ENCODE assay signal across 21 mouse cellular contexts in genomic region chr11:72406079-72406675, GRCm38 (mm10). TPM values are rescaled to one million over a fixed set of nuclear protein-coding genes. Genes with fewer than 3 reads are reported as not detected.
DNase-seq lines count a peak whose midpoint lies in the region; ATAC-seq and TF ChIP-seq lines count a peak whose summit lies in the region.
"Had no signal": no experiment of that assay in that cellular context is flagged by ENCODE, and none has a peak within 500 bp of the region (broad histone marks: within the 10 kb centered on the region; RNA-seq: fewer than 3 reads in every experiment).

No protein-coding gene starts in this region.

- H3K9me3 ChIP-seq in heart, embryonic 13.5 days, result no peaks in the 10 kb centered on the region
- no peaks in the 10 kb centered on the region for H3K9me3 ChIP-seq in kidney, postnatal 0 days (replicated peaks; ENCODE audit: low read length)
- H3K9me3 ChIP-seq in embryonic facial prominence, embryonic 14.5 days (ENCODE audit: control insufficient read depth, low read length), result no peaks in the 10 kb centered on the region
- no peaks in the 10 kb centered on the region for H3K9me3 ChIP-seq in stomach, embryonic 14.5 days (ENCODE audit: control insufficient read depth, low read depth, low read length)
- H3K9me3 ChIP-seq: embryonic facial prominence, embryonic 12.5 days; forebrain, embryonic 13.5 days; hindbrain, embryonic 13.5 days; neural tube, embryonic 15.5 days had no signal

- H3K27me3 ChIP-seq in heart, embryonic 13.5 days (replicated peaks), result no peaks in the 10 kb centered on the region
- no peaks in the 10 kb centered on the region for H3K27me3 ChIP-seq in kidney, postnatal 0 days (ENCODE audit: insufficient read depth, low read length)
- H3K27me3 ChIP-seq in embryonic facial prominence, embryonic 14.5 days (replicated peaks; ENCODE audit: control insufficient read depth, insufficient read depth, low read length), result 0 out of 2 replicates have a peak, but pooled peaks cover 8% of the 10 kb centered on the region
- H3K27me3 ChIP-seq in stomach, embryonic 14.5 days (ENCODE audit: control insufficient read depth, insufficient read depth, low read length), result no peaks in the 10 kb centered on the region

- DNase-seq in heart, postnatal 14 days, result no peak
- no peak for DNase-seq in kidney, postnatal 0 days (ENCODE audit: low spot score)
- DNase-seq in kidney, adult 9 months, result no peak
- DNase-seq in embryonic facial prominence, embryonic 14.5 days (ENCODE audit: low spot score), result peak; percentile 68
- DNase-seq in retina, embryonic 14.5 days (ENCODE audit: low spot score), result no peak
- no peak for DNase-seq in layer of hippocampus, adult 18-20 months (ENCODE audit: low spot score in 2 of 2)
- DNase-seq: adrenal gland, postnatal 14 days; cerebellum, postnatal 25 days; gastrocnemius, postnatal 10 days; kidney, postnatal 25 days; left cerebral cortex, postnatal 4 days; right cerebral cortex, adult 18-20 months had no signal

- intact Hi-C loops in heart, postnatal 14 days (cut with DNase I), result no loop called here

- WGBS in heart, embryonic 13.5 days, result 29% methylated on average over 8 of the region's 8 CpGs
- 50% methylated on average over 8 of the region's 8 CpGs for WGBS in kidney, postnatal 0 days
- 50% methylated on average over 8 of the region's 8 CpGs for WGBS in embryonic facial prominence, embryonic 14.5 days
- WGBS in stomach, embryonic 14.5 days, result 44% methylated on average over 8 of the region's 8 CpGs

- H3K4me2 ChIP-seq in heart, embryonic 13.5 days, result peak overlapping the region; percentile 97
- H3K4me2 ChIP-seq in kidney, postnatal 0 days (ENCODE audit: low read length), result peak overlapping the region; percentile 97
- H3K4me2 ChIP-seq in embryonic facial prominence, embryonic 14.5 days (ENCODE audit: low read depth, low read length), result peak overlapping the region; percentile 19; the same call in 1 of the 2 replicates
- peak overlapping the region; percentile 89; the same call in 1 of the 2 replicates for H3K4me2 ChIP-seq in stomach, embryonic 14.5 days (replicated peaks; ENCODE audit: low read depth, low read length)
- H3K4me2 ChIP-seq: embryonic facial prominence, embryonic 12.5 days; forebrain, embryonic 13.5 days; hindbrain, embryonic 13.5 days; neural tube, embryonic 15.5 days had no signal

- peak overlapping the region; percentile 92 for H3K4me3 ChIP-seq in heart, embryonic 13.5 days
- no peak overlapping the region for H3K4me3 ChIP-seq in kidney, postnatal 0 days (replicated peaks; ENCODE audit: low read depth, low read length)
- H3K4me3 ChIP-seq in embryonic facial prominence, embryonic 14.5 days (ENCODE audit: low read depth, low read length), result no peak overlapping the region
- H3K4me3 ChIP-seq in stomach, embryonic 14.5 days (ENCODE audit: low read depth, low read length), result no peak overlapping the region
- H3K4me3 ChIP-seq: embryonic facial prominence, embryonic 12.5 days; forebrain, embryonic 13.5 days; hindbrain, embryonic 13.5 days; neural tube, embryonic 15.5 days had no signal

- H3K4me1 ChIP-seq in heart, embryonic 13.5 days, result peaks cover 87% of the 10 kb centered on the region
- peaks cover 48% of the 10 kb centered on the region for H3K4me1 ChIP-seq in kidney, postnatal 0 days (replicated peaks; ENCODE audit: insufficient read depth, low read length)
- peaks cover 7% of the 10 kb centered on the region; the same call in 1 of the 2 replicates for H3K4me1 ChIP-seq in embryonic facial prominence, embryonic 14.5 days (ENCODE audit: control insufficient read depth, insufficient read depth, low read length)
- H3K4me1 ChIP-seq in stomach, embryonic 14.5 days (ENCODE audit: control insufficient read depth, insufficient read depth, low read length), result peaks cover 36% of the 10 kb centered on the region

- ATAC-seq in heart, embryonic 13.5 days (ENCODE audit: extremely low read depth, insufficient number of reproducible peaks, low FRiP score, low TSS enrichment), result no peak
- no peak for ATAC-seq in kidney, postnatal 0 days (replicated peaks; ENCODE audit: low FRiP score, low read depth)
- no peak for ATAC-seq in embryonic facial prominence, embryonic 14.5 days (ENCODE audit: low read depth)
- peak; percentile 68 for ATAC-seq in stomach, embryonic 14.5 days (ENCODE audit: insufficient number of reproducible peaks, insufficient read depth, low FRiP score, low read depth)
- ATAC-seq: forebrain, embryonic 13.5 days had no signal

- H3K27ac ChIP-seq in heart, embryonic 13.5 days (replicated peaks), result peak overlapping the region; percentile 98
- H3K27ac ChIP-seq in kidney, postnatal 0 days, result peak overlapping the region; percentile 65
- 0 out of 2 replicates have a peak overlapping the region, but pooled peaks have one; percentile 3 for H3K27ac ChIP-seq in embryonic facial prominence, embryonic 14.5 days (replicated peaks; ENCODE audit: low read depth, low read length)
- peak overlapping the region; percentile 71 for H3K27ac ChIP-seq in stomach, embryonic 14.5 days (ENCODE audit: low read length)
- H3K27ac ChIP-seq: embryonic facial prominence, embryonic 12.5 days; forebrain, embryonic 13.5 days; hindbrain, embryonic 13.5 days; liver, embryonic 14.5 days; neural tube, embryonic 15.5 days had no signal

- peak overlapping the region; percentile 77 for H3K9ac ChIP-seq in heart, embryonic 13.5 days
- 0 out of 2 replicates have a peak overlapping the region, but pooled peaks have one; percentile 8 for H3K9ac ChIP-seq in kidney, postnatal 0 days (ENCODE audit: low read depth, low read length)
- H3K9ac ChIP-seq in embryonic facial prominence, embryonic 14.5 days (ENCODE audit: low read depth, low read length), result no peak overlapping the region
- H3K9ac ChIP-seq in stomach, embryonic 14.5 days (replicated peaks; ENCODE audit: low read depth, low read length), result no peak overlapping the region
- H3K9ac ChIP-seq: embryonic facial prominence, embryonic 12.5 days; forebrain, embryonic 13.5 days; hindbrain, embryonic 13.5 days; liver, embryonic 14.5 days; neural tube, embryonic 15.5 days had no signal

- H3K36me3 ChIP-seq in heart, embryonic 13.5 days, result peaks cover 35% of the 10 kb centered on the region
- no peaks in the 10 kb centered on the region for H3K36me3 ChIP-seq in kidney, postnatal 0 days (ENCODE audit: insufficient read depth, low read length)
- H3K36me3 ChIP-seq in embryonic facial prominence, embryonic 14.5 days (ENCODE audit: control insufficient read depth, insufficient read depth, low read length), result no peaks in the 10 kb centered on the region
- H3K36me3 ChIP-seq in stomach, embryonic 14.5 days (ENCODE audit: control insufficient read depth, insufficient read depth, low read length), result no peaks in the 10 kb centered on the region; the same call in 1 of the 2 replicates
- H3K36me3 ChIP-seq: embryonic facial prominence, embryonic 12.5 days; hindbrain, embryonic 13.5 days; neural tube, embryonic 15.5 days had no signal

- TF ChIP-seq CTCF in kidney, postnatal 0 days (IDR thresholded peaks at IDR 0.05; ENCODE audit: low read depth), result no peak

RNA-seq across cellular contexts. Expression of gene Smtnl2, which starts 5.3 kb away (rescaled TPM):
- 145 and 160 TPM in 2 replicates for polyA plus RNA-seq in heart, embryonic 13.5 days (2015; fragmentation: Nextera tagmentation; extraction: Ambion mirVana)
- total RNA-seq in heart, postnatal 14 days (2021), result 10 to 100 TPM; 27.1 to 30.5 TPM
- 112 and 129 TPM in 2 replicates for polyA plus RNA-seq in kidney, postnatal 0 days (2015; fragmentation: Nextera tagmentation; extraction: Ambion mirVana)
- polyA plus RNA-seq in embryonic facial prominence, embryonic 14.5 days (2014; fragmentation: Nextera tagmentation; extraction: Ambion mirVana), result 24.8 and 26.7 TPM in 2 replicates
- 28.8 and 31.6 TPM in 2 replicates for polyA plus RNA-seq in stomach, embryonic 14.5 days (2014; fragmentation: Nextera tagmentation; extraction: Ambion mirVana)
- 1 to 10 TPM; 1.3 to 2.9 TPM for total RNA-seq in layer of hippocampus, adult 18-20 months (2021)

RNA-seq across cellular contexts. Expression of gene Ggt6, which starts 29.1 kb away (rescaled TPM):
- polyA plus RNA-seq in heart, embryonic 13.5 days (2015; fragmentation: Nextera tagmentation; extraction: Ambion mirVana), result not detected in 2 replicates
- under 1 TPM in 1 of 2 experiments, not detected in 1; 0.39 TPM for total RNA-seq in heart, postnatal 14 days (2021)
- 3.3 and 3.8 TPM in 2 replicates for polyA plus RNA-seq in kidney, postnatal 0 days (2015; fragmentation: Nextera tagmentation; extraction: Ambion mirVana)
- polyA plus RNA-seq in embryonic facial prominence, embryonic 14.5 days (2014; fragmentation: Nextera tagmentation; extraction: Ambion mirVana), result 1.8 and 2.5 TPM in 2 replicates
- polyA plus RNA-seq in stomach, embryonic 14.5 days (2014; fragmentation: Nextera tagmentation; extraction: Ambion mirVana), result 0.51 and 1.7 TPM in 2 replicates
- under 1 TPM in 1 of 2 experiments, not detected in 1; 0.25 TPM for total RNA-seq in layer of hippocampus, adult 18-20 months (2021)
- total RNA-seq: left cerebral cortex, postnatal 4 days; megakaryocyte-erythroid progenitor cell, adult 5-6 weeks; MEL had no signal
- polyA plus RNA-seq: forebrain, embryonic 13.5 days; hindbrain, embryonic 13.5 days; neural tube, embryonic 15.5 days had no signal

RNA-seq across cellular contexts. Expression of gene Mybbp1a, which starts 35.0 kb away (rescaled TPM):
- polyA plus RNA-seq in heart, embryonic 13.5 days (2015; fragmentation: Nextera tagmentation; extraction: Ambion mirVana), result 82.3 and 88.2 TPM in 2 replicates
- 10 to 100 TPM; 38.0 to 38.4 TPM for total RNA-seq in heart, postnatal 14 days (2021)
- 107 and 109 TPM in 2 replicates for polyA plus RNA-seq in kidney, postnatal 0 days (2015; fragmentation: Nextera tagmentation; extraction: Ambion mirVana)
- polyA plus RNA-seq in embryonic facial prominence, embryonic 14.5 days (2014; fragmentation: Nextera tagmentation; extraction: Ambion mirVana), result 114 and 123 TPM in 2 replicates
- polyA plus RNA-seq in stomach, embryonic 14.5 days (2014; fragmentation: Nextera tagmentation; extraction: Ambion mirVana), result 121 and 126 TPM in 2 replicates
- total RNA-seq in layer of hippocampus, adult 18-20 months (2021), result 10 to 100 TPM; 54.6 to 56.8 TPM

RNA-seq across cellular contexts. Expression of gene Tekt1, which starts 43.9 kb away (rescaled TPM):
- polyA plus RNA-seq in heart, embryonic 13.5 days (2015; fragmentation: Nextera tagmentation; extraction: Ambion mirVana), result 0.47 and 0.55 TPM in 2 replicates
- total RNA-seq in heart, postnatal 14 days (2021), result under 1 TPM in 1 of 2 experiments, not detected in 1; 0.26 TPM
- 4.6 and 5.1 TPM in 2 replicates for polyA plus RNA-seq in kidney, postnatal 0 days (2015; fragmentation: Nextera tagmentation; extraction: Ambion mirVana)
- 6.2 and 12.5 TPM in 2 replicates for polyA plus RNA-seq in embryonic facial prominence, embryonic 14.5 days (2014; fragmentation: Nextera tagmentation; extraction: Ambion mirVana)
- polyA plus RNA-seq in stomach, embryonic 14.5 days (2014; fragmentation: Nextera tagmentation; extraction: Ambion mirVana), result 0.18 and 1.2 TPM in 2 replicates
- total RNA-seq in layer of hippocampus, adult 18-20 months (2021), result 1 to 10 TPM; 1.5 to 3.3 TPM
- total RNA-seq: adrenal gland, postnatal 14 days; megakaryocyte-erythroid progenitor cell, adult 5-6 weeks; MEL had no signal
- polyA plus RNA-seq: liver, embryonic 14.5 days had no signal

Comparison
In these comparisons a context has a peak if more than half of its experiments do, and no peak if none do; other contexts are left out.
1. H3K27ac ChIP-seq: peak in every context shown above with its lines; median percentile 98 in heart, embryonic 13.5 days; 71 in stomach, embryonic 14.5 days; 65 in kidney, postnatal 0 days; 3 in embryonic facial prominence, embryonic 14.5 days.
2. H3K4me2 ChIP-seq: peak in every context shown above with its lines; median percentile 97 in heart, embryonic 13.5 days; 97 in kidney, postnatal 0 days; 89 in stomach, embryonic 14.5 days; 19 in embryonic facial prominence, embryonic 14.5 days.
3. H3K9ac ChIP-seq: peak in heart, embryonic 13.5 days (single experiment) and kidney, postnatal 0 days (single experiment); none in embryonic facial prominence, embryonic 14.5 days (single experiment) and stomach, embryonic 14.5 days (single experiment).